11 mouse cellular contexts compared by ENCODE assay signal in the genomic region with DNA sequence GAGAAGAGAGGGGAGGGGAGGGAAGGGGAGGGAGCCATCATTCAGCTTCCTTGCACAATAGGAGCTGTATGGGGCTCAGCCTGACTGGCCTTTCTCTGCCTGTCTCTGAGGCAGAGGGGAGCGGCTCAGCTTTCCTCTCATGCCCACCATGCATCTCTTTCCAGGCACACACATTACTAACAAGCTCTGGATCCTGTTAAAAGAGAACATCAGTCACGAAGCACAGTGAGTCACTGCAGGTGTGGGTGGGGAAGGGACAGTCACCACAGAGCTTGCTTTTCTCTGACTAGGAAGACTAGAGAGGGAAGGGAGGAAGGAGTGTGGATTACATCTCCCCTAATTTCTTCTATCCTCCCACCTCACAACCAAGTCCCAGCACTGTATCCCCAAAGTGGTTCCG. TPM values are rescaled to one million over a fixed set of nuclear protein-coding genes. Genes with fewer than 3 reads are reported as not detected.
DNase-seq lines count a peak whose midpoint lies in the region; TF ChIP-seq lines count a peak whose summit lies in the region.
"Had no signal": no experiment of that assay in that cellular context is flagged by ENCODE, and none has a peak within 500 bp of the region (broad histone marks: within the 10 kb centered on the region; RNA-seq: fewer than 3 reads in every experiment).

No protein-coding gene starts in this region.

- no peak overlapping the region for H3K4me3 ChIP-seq in layer of hippocampus, adult 2 months
- H3K4me3 ChIP-seq: heart, adult 2 months; kidney, embryonic 15.5 days; limb, embryonic 15.5 days had no signal

- no peak for TF ChIP-seq CTCF in layer of hippocampus, adult 2 months (conservative IDR thresholded peaks at IDR 0.05)

- 0 out of 2 replicates have a peak overlapping the region, but pooled peaks have one; percentile 44 for H3K27ac ChIP-seq in layer of hippocampus, adult 2 months
- H3K27ac ChIP-seq: heart, adult 2 months; kidney, embryonic 15.5 days; limb, embryonic 15.5 days had no signal

- peak; percentile 52 to 77 for DNase-seq in layer of hippocampus, adult 2 months (ENCODE audit: low spot score in 2 of 2)
- no peak for DNase-seq in layer of hippocampus, postnatal 25 days (ENCODE audit: extremely low spot score in 1 of 2, low spot score in 1 of 2)
- peak; percentile 19 to 24 for DNase-seq in frontal cortex, postnatal 25 days (ENCODE audit: low spot score in 2 of 2)
- DNase-seq in left cerebral cortex, postnatal 36 days (ENCODE audit: low spot score in 2 of 2) = peak; percentile 70 to 71
- peak; percentile 70 to 85 for DNase-seq in right cerebral cortex, postnatal 36 days (ENCODE audit: low spot score in 2 of 2)
- DNase-seq in urinary bladder, postnatal 14 days (ENCODE audit: low spot score) = no peak
- DNase-seq in thymus, postnatal 14 days = no peak
- DNase-seq: heart, adult 2 months had no signal

- intact Hi-C loops in left cerebral cortex, postnatal 36 days (cut with DNase I) = no loop called here

RNA-seq across cellular contexts. Expression of a gene that starts 7.4 kb away (rescaled TPM):
- not detected for total RNA-seq in layer of hippocampus, adult 2 months (2021)
- not detected for total RNA-seq in layer of hippocampus, postnatal 25 days (2021)
- total RNA-seq in left cerebral cortex, postnatal 36 days (2021) = under 1 TPM in 1 of 2 experiments, not detected in 1; 0.50 TPM
- total RNA-seq: heart, adult 2 months; hematopoietic stem cell, adult 5-6 weeks had no signal

RNA-seq across cellular contexts. Expression of a gene that starts 11.4 kb away (rescaled TPM):
- total RNA-seq in layer of hippocampus, adult 2 months (2021) = 10 to 100 TPM; 85.2 to 90.8 TPM
- total RNA-seq in layer of hippocampus, postnatal 25 days (2021) = 10 to 100 TPM; 82.0 to 82.5 TPM
- total RNA-seq in left cerebral cortex, postnatal 36 days (2021) = 10 to 100 TPM; 68.4 to 77.7 TPM

RNA-seq across cellular contexts. Expression of a gene that starts 50.9 kb away (rescaled TPM):
- total RNA-seq in layer of hippocampus, adult 2 months (2021) = under 1 TPM in 1 of 2 experiments, not detected in 1; 0.22 TPM
- total RNA-seq in layer of hippocampus, postnatal 25 days (2021) = under 1 TPM in 1 of 2 experiments, not detected in 1; 0.42 TPM
- under 1 TPM; 0.59 to 0.66 TPM for total RNA-seq in left cerebral cortex, postnatal 36 days (2021)
- total RNA-seq: hematopoietic stem cell, adult 5-6 weeks had no signal

Comparison
In these comparisons a context has a peak if more than half of its experiments do, and no peak if none do; other contexts are left out.
1. DNase-seq: peak in layer of hippocampus, adult 2 months (2 of 2), frontal cortex, postnatal 25 days (2 of 2), left cerebral cortex, postnatal 36 days (2 of 2) and right cerebral cortex, postnatal 36 days (2 of 2); none in layer of hippocampus, postnatal 25 days (0 of 2), urinary bladder, postnatal 14 days (single experiment) and thymus, postnatal 14 days (single experiment).